Mouse (Mus musculus) heart, embryonic 14.5 days (tissue): ENCODE measurements around the gene 1700029P11Rik. TPM values are rescaled to one million over a fixed set of nuclear protein-coding genes. Genes with fewer than 3 reads are reported as not detected.
A peak's percentile ranks its signal among the peaks of the same experiment; 100 is the strongest.

ENCODE experiments used
- ATAC-seq: fragments of 200-750 bp; cut with Nextera tagmentation; 2 replicates; pipeline ENCODE4 v1.8.0; 2017; ENCODE audit warnings: low read depth, moderate TSS enrichment; ENCODE audit not compliant: insufficient number of reproducible peaks, insufficient read depth, low FRiP score
- H3K27ac ChIP-seq, 2 experiments: fragments of 200-500 bp in 1 of 2; fragments of 300-500 bp in 1 of 2; sonication (generic) in 1 of 2; replicated peaks in 1 of 2; 2 replicates each; pipeline ENCODE4 v1.5.1; 2012 to 2014; ENCODE audit warnings: low read depth in 2 of 2, low read length in 2 of 2, control low read depth in 1 of 2, mild to moderate bottlenecking in 1 of 2, mixed read lengths in 1 of 2; ENCODE audit not compliant: control insufficient read depth in 1 of 2, insufficient read depth in 1 of 2
- H3K27me3 ChIP-seq: fragments of 300-500 bp; sonication (generic); 2 replicates; pipeline ENCODE4 v1.6.1; 2014; ENCODE audit warnings: mild to moderate bottlenecking, low read length, control low read depth; ENCODE audit not compliant: control insufficient read depth, insufficient read depth
- H3K36me3 ChIP-seq: fragments of 300-500 bp; sonication (generic); 2 replicates; pipeline ENCODE4 v1.6.1; 2014; ENCODE audit warnings: mild to moderate bottlenecking, control low read depth, low read length, mixed read lengths; ENCODE audit not compliant: control insufficient read depth, insufficient read depth
- H3K4me1 ChIP-seq, 2 experiments: fragments of 200-500 bp in 1 of 2; fragments of 300-500 bp in 1 of 2; sonication (generic) in 1 of 2; 2 replicates each; pipeline ENCODE4 v1.6.1; 2012 to 2014; ENCODE audit warnings: low read length in 2 of 2, control low read depth in 1 of 2, mixed read lengths in 1 of 2; ENCODE audit not compliant: control insufficient read depth in 2 of 2, insufficient read depth in 2 of 2
- H3K4me2 ChIP-seq: fragments of 300-500 bp; sonication (generic); 2 replicates; pipeline ENCODE4 v1.6.1; 2014; ENCODE audit warnings: mild to moderate bottlenecking, low read length
- H3K4me3 ChIP-seq, 2 experiments: fragments of 200-500 bp in 1 of 2; fragments of 300-500 bp in 1 of 2; sonication (generic) in 1 of 2; 2 replicates each; pipeline ENCODE4 v1.5.1; 2012 to 2014; ENCODE audit warnings: low read length in 2 of 2, mild to moderate bottlenecking in 2 of 2, control low read depth in 1 of 2, low read depth in 1 of 2, moderate library complexity in 1 of 2; ENCODE audit not compliant: control insufficient read depth in 1 of 2, insufficient read depth in 1 of 2
- H3K9ac ChIP-seq: fragments of 300-500 bp; sonication (generic); 2 replicates; pipeline ENCODE4 v1.6.1; 2014; ENCODE audit warnings: mild to moderate bottlenecking, low read length
- H3K9me3 ChIP-seq: fragments of 300-500 bp; sonication (generic); 2 replicates; pipeline ENCODE4 v1.6.1; 2016; ENCODE audit warnings: low read length, control low read depth; ENCODE audit not compliant: control insufficient read depth
- WGBS: fragments of 180-500 bp; shearing (Covaris S2); extraction: QIAGEN DNeasy Blood & Tissue Kit; methylation state at CpG from one replicate; pipeline ENCODE4 v1.1.7; 2014; 5-methylcytosine and 5-hydroxymethylcytosine counted together
- polyA plus RNA-seq: library from polyadenylated mRNA; unstranded; fragments of >200 nt; fragmentation: Nextera tagmentation; extraction: Ambion mirVana; gene quantifications from 2 replicates; pipeline ENCODE4 v1.2.1, GENCODE M21; 2014

1700029P11Rik gene
- polyA plus RNA-seq, 1 experiment from 2014 or later, result not detected

DNA sequence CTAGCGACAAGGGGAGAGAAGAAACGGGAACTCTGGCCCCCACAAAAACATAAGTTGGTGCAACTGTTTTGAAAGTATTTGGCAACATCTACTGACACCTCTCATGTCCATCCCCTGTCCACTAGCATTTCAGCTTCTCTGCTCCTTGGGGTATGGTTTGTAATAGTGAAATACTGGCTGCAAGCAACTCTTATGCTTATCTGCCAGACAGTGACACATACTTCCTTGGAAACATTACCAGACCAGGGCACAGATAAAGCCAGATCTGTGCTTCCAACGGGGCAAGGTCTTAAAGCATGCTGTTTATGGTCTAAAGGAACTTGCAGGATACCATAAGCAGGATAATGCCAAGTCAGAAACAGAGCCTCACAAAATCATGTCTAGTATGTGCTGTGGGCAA, 21.4 kb upstream of the 1700029P11Rik start:
- Histone ChIP-seq H3K4me1 (0 out of 4 replicates have a peak, but pooled peaks cover 0 to 6% of the 10 kb centered on the region in 2 experiments), H3K27me3 (no peaks in the 10 kb centered on the region), H3K36me3 (peaks cover 13% of the 10 kb centered on the region), H3K27ac (no peak overlapping the region), H3K9me3 (no peaks in the 10 kb centered on the region), H3K4me3 (no peak overlapping the region), H3K9ac (no peak overlapping the region; the same call in 1 of the 2 replicates), H3K4me2 (no peak overlapping the region)
- no peak for ATAC-seq
- 61% methylated on average over 3 of the region's 3 CpGs for WGBS

DNA sequence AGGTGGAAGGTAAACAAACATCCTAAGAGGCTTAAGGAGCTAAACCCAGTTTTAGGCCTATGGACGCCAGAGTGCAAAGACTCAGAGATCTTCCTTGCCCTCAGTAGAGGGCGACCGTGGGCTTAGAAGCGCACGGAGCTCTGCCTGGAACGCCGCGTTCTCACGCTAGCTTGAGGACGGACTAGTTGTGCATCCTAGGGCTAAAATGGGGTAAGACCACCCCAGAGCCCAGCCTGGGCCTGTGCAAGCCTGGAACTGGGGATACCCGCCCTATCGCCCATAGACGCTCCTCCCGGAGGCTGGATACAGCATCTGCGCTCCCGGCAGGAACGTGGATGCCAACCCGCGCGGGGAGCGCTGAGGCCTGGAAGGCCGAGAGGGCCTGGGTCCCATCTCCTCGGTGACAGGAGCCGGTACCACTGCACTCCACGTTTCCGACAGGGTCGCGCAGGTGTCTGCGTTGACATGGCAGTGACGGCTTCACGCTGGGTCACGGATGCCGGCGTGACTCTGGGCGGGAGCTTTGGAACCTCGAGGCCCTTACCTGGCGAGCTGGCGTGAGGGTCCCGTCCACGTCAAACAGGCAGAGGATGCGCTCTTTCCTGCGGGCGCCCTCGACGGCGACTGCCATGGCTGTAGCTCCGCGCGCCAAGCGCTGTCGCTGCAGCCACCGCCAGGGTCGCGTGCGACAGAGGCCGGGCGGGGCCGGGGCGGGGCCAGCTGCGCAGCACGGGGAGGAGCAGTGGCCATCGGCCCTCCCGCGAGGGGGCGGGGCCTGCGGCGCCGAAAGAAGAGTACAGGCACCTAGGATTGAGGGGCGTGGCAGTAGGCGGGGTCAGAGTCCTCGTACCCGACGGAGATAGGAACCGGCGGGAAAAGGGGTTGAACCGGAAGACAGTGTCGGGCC, 19.9 kb upstream of the 1700029P11Rik start, which contains the start of gene Pmm1:
Gene Pmm1, minus strand, starts transcription at position 760 of the 907 bp plus-strand sequence.
- peak; percentile 97 for ATAC-seq
- 1% methylated on average over 77 of the region's 77 CpGs for WGBS

GRCm38 (mm10) chr15:81961078-81961451, 19.3 kb upstream of the 1700029P11Rik start:
- WGBS, result under 1% methylated on average over 8 of the region's 8 CpGs
- H3K4me3 ChIP-seq, result peak overlapping the region; percentile 23 to 58
- peak overlapping the region; percentile 99 for H3K4me2 ChIP-seq
- no peaks in the 10 kb centered on the region for H3K27me3 ChIP-seq
- no peak overlapping the region for H3K27ac ChIP-seq
- no peaks in the 10 kb centered on the region for H3K9me3 ChIP-seq
- no peak; the same call in 1 of the 2 replicates for ATAC-seq
- 0 out of 4 replicates have a peak, but pooled peaks cover 0 to 6% of the 10 kb centered on the region in 2 experiments for H3K4me1 ChIP-seq
- H3K9ac ChIP-seq, result 0 out of 2 replicates have a peak overlapping the region, but pooled peaks have one; percentile 8
- no peaks in the 10 kb centered on the region for H3K36me3 ChIP-seq

More for the DNA sequence above, 19.9 kb upstream of the 1700029P11Rik start, which contains the start of gene Pmm1:
- peak within 1 kb of the TSS; percentile 72 to 74 for H3K27ac ChIP-seq
- peak within 1 kb of the TSS; percentile 77 for H3K9ac ChIP-seq
- H3K4me3 ChIP-seq, result peak within 1 kb of the TSS; percentile 58 to 70
- H3K4me1 ChIP-seq, result 0 out of 4 replicates have a peak, but pooled peaks cover 0 to 6% of the 10 kb centered on the region in 2 experiments
- peak within 1 kb of the TSS; percentile 99 for H3K4me2 ChIP-seq
- H3K9me3 ChIP-seq, result no peaks in the 10 kb centered on the region
- H3K27me3 ChIP-seq, result no peaks in the 10 kb centered on the region
- H3K36me3 ChIP-seq, result no peaks in the 10 kb centered on the region

- Histone ChIP-seq H3K27ac (no peak overlapping the region), H3K9ac (no peak overlapping the region), H3K9me3 (no peaks in the 10 kb centered on the region), H3K4me3 (no peak overlapping the region), H3K27me3 (no peaks in the 10 kb centered on the region), H3K4me2 (no peak overlapping the region), H3K4me1 (0 out of 4 replicates have a peak, but pooled peaks cover 0 to 6% of the 10 kb centered on the region in 2 experiments), H3K36me3 (no peaks in the 10 kb centered on the region)
- 36% methylated on average over 1 of the region's 1 CpGs for WGBS
- no peak for ATAC-seq
Measured at GRCm38 (mm10) chr15:81964262-81964661, 16.1 kb upstream of the 1700029P11Rik start.

DNA sequence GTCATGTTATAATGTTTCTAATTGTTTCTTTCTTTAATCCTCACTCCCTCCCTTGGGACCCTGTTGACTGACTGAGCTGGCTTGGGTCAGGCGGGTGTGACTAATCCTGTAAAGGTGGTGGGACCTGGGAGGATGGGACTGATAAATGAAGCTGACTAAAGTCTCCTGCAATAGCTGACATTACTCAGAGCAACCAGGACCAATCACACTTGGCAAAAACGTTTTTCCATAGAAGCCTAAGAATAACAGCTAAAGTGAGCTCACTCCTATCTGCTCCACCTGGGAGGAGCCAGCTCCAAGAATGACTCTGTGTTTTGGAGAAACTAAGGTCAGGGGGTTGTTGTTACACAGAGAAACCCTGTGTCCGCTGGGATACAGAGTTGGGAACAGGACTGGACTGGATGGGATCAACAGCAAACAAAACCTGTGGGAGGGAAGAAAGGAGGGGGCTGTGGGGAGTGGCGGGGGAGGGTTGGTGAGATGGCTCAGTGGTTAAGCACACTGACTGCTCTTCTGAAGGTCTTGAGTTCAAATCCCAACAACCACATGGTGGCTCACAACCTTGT, 15.3 kb upstream of the 1700029P11Rik start:
- H3K36me3 ChIP-seq, result no peaks in the 10 kb centered on the region
- H3K9ac ChIP-seq, result no peak overlapping the region
- 48% methylated on average over 4 of the region's 4 CpGs for WGBS
- no peaks in the 10 kb centered on the region for H3K9me3 ChIP-seq
- no peaks in the 10 kb centered on the region for H3K4me1 ChIP-seq
- H3K27ac ChIP-seq, result no peak overlapping the region
- ATAC-seq, result no peak
- H3K4me2 ChIP-seq, result no peak overlapping the region
- H3K4me3 ChIP-seq, result no peak overlapping the region
- no peaks in the 10 kb centered on the region for H3K27me3 ChIP-seq

- no peaks in the 10 kb centered on the region for H3K9me3 ChIP-seq
- no peaks in the 10 kb centered on the region for H3K4me1 ChIP-seq
- H3K9ac ChIP-seq, result no peak overlapping the region
- H3K27me3 ChIP-seq, result no peaks in the 10 kb centered on the region
- H3K4me3 ChIP-seq, result no peak overlapping the region
- H3K36me3 ChIP-seq, result no peaks in the 10 kb centered on the region
- WGBS, result 80% methylated on average over 12 of the region's 14 CpGs
- H3K4me2 ChIP-seq, result no peak overlapping the region
- ATAC-seq, result no peak
- H3K27ac ChIP-seq, result no peak overlapping the region
Measured at GRCm38 (mm10) chr15:81966062-81966829, 14.1 kb upstream of the 1700029P11Rik start.

DNA sequence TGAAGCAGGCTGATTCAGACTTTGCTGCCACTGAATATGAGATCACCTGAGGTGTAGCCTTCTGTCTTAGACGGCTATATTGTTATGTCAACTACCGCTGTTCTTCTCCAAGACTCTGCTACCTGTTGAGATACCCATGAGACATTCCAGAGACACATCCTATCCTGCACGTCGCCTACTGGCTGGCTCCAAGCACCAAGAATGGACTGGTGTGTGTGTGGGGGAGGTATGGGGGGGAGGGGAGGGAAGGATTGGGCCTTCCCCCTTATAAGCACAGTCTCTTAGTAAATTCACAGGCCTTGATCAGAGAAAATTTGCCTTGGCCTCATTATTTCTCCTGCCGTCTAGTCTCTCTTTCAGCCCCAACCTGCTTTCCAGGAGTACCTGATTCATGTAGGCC, 12.5 kb upstream of the 1700029P11Rik start:
- Histone ChIP-seq H3K4me1 (no peaks in the 10 kb centered on the region), H3K4me3 (no peak overlapping the region), H3K9ac (no peak overlapping the region), H3K27ac (no peak overlapping the region), H3K4me2 (no peak overlapping the region), H3K36me3 (no peaks in the 10 kb centered on the region), H3K27me3 (no peaks in the 10 kb centered on the region), H3K9me3 (peaks cover 5% of the 10 kb centered on the region)
- WGBS, result 92% methylated on average over 5 of the region's 5 CpGs
- ATAC-seq, result no peak
